Mouse (Mus musculus) heart, adult 2 months (tissue): ENCODE measurements at regions not wholly inside any gene's neighbourhood (a gene's known extent, or its start where the extent isn't known, plus 50 kb on each side); places are given as distances from the start of the nearest gene placed in this dataset.

Experiments used
- DNase-seq, 2 experiments: peaks; one replicate each; pipeline ENCODE4 v3.0.0; 2021
- H3K27ac ChIP-seq: fragments of 200-600 bp; 2 replicates; pipeline ENCODE4 v1.8.1; 2022
- H3K27me3 ChIP-seq: fragments of 200-500 bp; 2 replicates; pipeline ENCODE4 v1.6.1; 2012; ENCODE audit warnings: mild to moderate bottlenecking, low read length, inconsistent platforms, mixed read lengths; ENCODE audit not compliant: control insufficient read depth, insufficient read depth
- H3K36me3 ChIP-seq: fragments of 200-500 bp; 2 replicates; pipeline ENCODE4 v1.6.1; 2012; ENCODE audit warnings: low read length, inconsistent platforms; ENCODE audit not compliant: control insufficient read depth, insufficient read depth
- H3K4me1 ChIP-seq: fragments of 200-500 bp; 2 replicates; pipeline ENCODE4 v1.6.1; 2011; ENCODE audit warnings: low read length; ENCODE audit not compliant: control insufficient read depth, insufficient read depth
- H3K4me3 ChIP-seq: fragments of 200-600 bp; 2 replicates; pipeline ENCODE4 v1.8.1; 2022
- H3K79me2 ChIP-seq: fragments of 200-500 bp; replicated peaks from 2 replicates; pipeline ENCODE4 v1.6.1; 2012; ENCODE audit warnings: mild to moderate bottlenecking, inconsistent platforms, low read length, moderate library complexity, mixed read lengths; ENCODE audit not compliant: control insufficient read depth, insufficient read depth
- H3K9ac ChIP-seq: fragments of 200-500 bp; 2 replicates; pipeline ENCODE4 v1.6.1; 2012; ENCODE audit warnings: low read depth, mild to moderate bottlenecking, control low read depth, inconsistent platforms, low read length, mixed read lengths
- CTCF ChIP-seq: fragments of 200-600 bp; IDR thresholded peaks from 2 replicates; pipeline ENCODE4 v1.8.1; 2022; ENCODE audit warnings: antibody characterized with exemption, mild to moderate bottlenecking, moderate library complexity
- EP300 ChIP-seq: fragments of 200-500 bp; IDR thresholded peaks from 2 replicates; pipeline ENCODE4 v1.6.1; 2011; ENCODE audit warnings: low read depth, low read length, control low read depth; ENCODE audit not compliant: insufficient read depth
- POLR2A ChIP-seq: fragments of 200-500 bp; IDR thresholded peaks from 2 replicates; pipeline ENCODE4 v1.6.1; 2011; ENCODE audit warnings: mild to moderate bottlenecking, low read depth, low read length, control low read depth; ENCODE audit not compliant: insufficient read depth
- WGBS: fragments of 180-500 bp; shearing (Covaris S2); methylation state at CpG from one replicate; pipeline ENCODE4 v1.1.7; 2018; 5-methylcytosine and 5-hydroxymethylcytosine counted together
- intact Hi-C: fragments of 180-260 bp; cut with DNase I; formaldehyde crosslinking; loops from one replicate; pipeline ENCODE4 v1.15.1; 2025

GRCm38 (mm10) chr9:113438394-113438793, 269.7 kb downstream of the Pdcd6ip start:
- H3K9ac ChIP-seq = no peak overlapping the region
- no peaks in the 10 kb centered on the region for H3K36me3 ChIP-seq
- H3K79me2 ChIP-seq = no peaks in the 10 kb centered on the region
- WGBS = 73% methylated on average over 7 of the region's 7 CpGs
- no peaks in the 10 kb centered on the region; the same call in 1 of the 2 replicates for H3K4me1 ChIP-seq
- H3K27me3 ChIP-seq = no peaks in the 10 kb centered on the region
- no peak overlapping the region for H3K27ac ChIP-seq
- TF ChIP-seq POLR2A (no peak), CTCF (no peak), EP300 (no peak)
- intact Hi-C loops = no loop called here
- H3K4me3 ChIP-seq = no peak overlapping the region
- no peak for DNase-seq

GRCm38 (mm10) chr9:113435921-113436320, 272.1 kb downstream of the Pdcd6ip start:
- TF ChIP-seq CTCF = peak; percentile 32
- no peak for TF ChIP-seq POLR2A
- intact Hi-C loops = no loop called here
- no peak for DNase-seq

GRCm38 (mm10) chr9:113433424-113433823, 274.6 kb downstream of the Pdcd6ip start:
- Histone ChIP-seq H3K27ac (no peak overlapping the region), H3K4me3 (no peak overlapping the region), H3K9ac (no peak overlapping the region), H3K79me2 (no peaks in the 10 kb centered on the region), H3K27me3 (no peaks in the 10 kb centered on the region), H3K36me3 (no peaks in the 10 kb centered on the region), H3K4me1 (no peaks in the 10 kb centered on the region)
- intact Hi-C loops = no loop called here
- WGBS = 67% methylated on average over 4 of the region's 4 CpGs
- TF ChIP-seq POLR2A (no peak), CTCF (no peak), EP300 (no peak)
- DNase-seq = no peak

More at GRCm38 (mm10) chr9:113435921-113436320, 272.1 kb downstream of the Pdcd6ip start:
- Histone ChIP-seq H3K4me3 (no peak overlapping the region), H3K36me3 (no peaks in the 10 kb centered on the region), H3K27me3 (no peaks in the 10 kb centered on the region), H3K9ac (no peak overlapping the region), H3K27ac (no peak overlapping the region), H3K4me1 (no peaks in the 10 kb centered on the region), H3K79me2 (no peaks in the 10 kb centered on the region)

- Histone ChIP-seq H3K4me1 (no peaks in the 10 kb centered on the region), H3K4me3 (no peak overlapping the region), H3K27me3 (no peaks in the 10 kb centered on the region), H3K36me3 (no peaks in the 10 kb centered on the region), H3K9ac (no peak overlapping the region), H3K27ac (no peak overlapping the region), H3K79me2 (no peaks in the 10 kb centered on the region)
- intact Hi-C loops = no loop called here
- TF ChIP-seq CTCF (no peak), POLR2A (no peak), EP300 (no peak)
- 75% methylated on average over 9 of the region's 9 CpGs for WGBS
- DNase-seq = no peak
Measured at GRCm38 (mm10) chr9:113432601-113433179, 275.4 kb downstream of the Pdcd6ip start.

GRCm38 (mm10) chr9:113430411-113430810, 277.6 kb downstream of the Pdcd6ip start:
- H3K9ac ChIP-seq = no peak overlapping the region
- no peak overlapping the region for H3K27ac ChIP-seq
- no peaks in the 10 kb centered on the region for H3K27me3 ChIP-seq
- H3K79me2 ChIP-seq = no peaks in the 10 kb centered on the region
- H3K4me3 ChIP-seq = no peak overlapping the region
- DNase-seq = no peak
- no peaks in the 10 kb centered on the region for H3K4me1 ChIP-seq
- 65% methylated on average over 4 of the region's 4 CpGs for WGBS
- intact Hi-C loops = no loop called here
- TF ChIP-seq CTCF (no peak), EP300 (no peak), POLR2A (no peak)
- H3K36me3 ChIP-seq = no peaks in the 10 kb centered on the region

- WGBS = 74% methylated on average over 4 of the region's 4 CpGs
- H3K9ac ChIP-seq = no peak overlapping the region
Measured at GRCm38 (mm10) chr9:113427281-113427680, 280.8 kb downstream of the Pdcd6ip start.

More at GRCm38 (mm10) chr9:113427281-113427680, 280.8 kb downstream of the Pdcd6ip start:
- no peaks in the 10 kb centered on the region for H3K27me3 ChIP-seq
- H3K79me2 ChIP-seq = no peaks in the 10 kb centered on the region
- no peak overlapping the region for H3K4me3 ChIP-seq
- intact Hi-C loops = no loop called here
- DNase-seq = no peak
- no peaks in the 10 kb centered on the region for H3K36me3 ChIP-seq
- no peaks in the 10 kb centered on the region for H3K4me1 ChIP-seq
- TF ChIP-seq CTCF (no peak), POLR2A (no peak), EP300 (no peak)
- no peak overlapping the region for H3K27ac ChIP-seq
